Mouse (Mus musculus): ENCODE results near the gene Cog6. TPM values are rescaled to one million over a fixed set of nuclear protein-coding genes. Genes with fewer than 3 reads are reported as not detected.

The Cog6 gene
- total and polyA plus RNA-seq, 3 experiments: 37.1 to 59.6 (median 48.3) TPM

DNA sequence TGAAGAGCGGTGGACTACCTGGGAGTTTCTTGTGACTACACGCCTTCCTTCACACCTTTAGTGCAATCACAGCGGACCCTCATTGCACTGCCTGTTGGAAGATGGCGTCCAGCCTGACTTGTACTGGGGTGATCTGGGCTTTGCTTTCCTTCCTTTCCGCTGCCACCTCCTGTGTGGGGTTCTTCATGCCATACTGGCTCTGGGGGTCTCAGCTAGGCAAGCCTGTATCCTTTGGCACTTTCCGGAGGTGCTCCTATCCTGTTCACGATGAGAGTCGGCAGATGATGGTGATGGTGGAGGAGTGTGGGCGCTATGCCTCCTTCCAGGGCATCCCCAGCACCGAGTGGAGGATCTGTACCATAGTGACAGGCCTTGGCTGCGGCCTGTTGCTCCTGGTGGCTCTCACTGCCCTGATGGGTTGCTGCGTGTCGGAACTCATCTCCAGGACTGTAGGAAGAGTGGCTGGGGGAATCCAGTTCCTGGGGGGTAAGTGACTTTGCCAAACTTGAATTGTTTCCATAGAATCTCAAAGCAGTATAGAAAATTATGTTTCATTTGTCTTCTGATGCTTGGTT is 26.3 kb upstream of the Cog6 start:
- H3K36me3 ChIP-seq (ENCODE audit: control insufficient read depth, insufficient read depth, low read length): peaks cover 8% of the 10 kb centered on the region
- H3K79me2 ChIP-seq (replicated peaks; ENCODE audit: control insufficient read depth, insufficient read depth, low read length): peaks cover 3% of the 10 kb centered on the region; the same call in 1 of the 2 replicates
- no peaks in the 10 kb centered on the region for H3K27me3 ChIP-seq (ENCODE audit: control insufficient read depth, insufficient read depth, low read length)
- peak overlapping the region; percentile 81 for H3K4me3 ChIP-seq
- no peak for DNase-seq
- peak overlapping the region; percentile 91 for H3K27ac ChIP-seq
- intact Hi-C loops (cut with DNase I): loop anchor here (5.0 kb wide), 2 partner anchors 44 to 124 kb away; no protein-coding TSS in a partner anchor
- TF ChIP-seq CTCF (IDR thresholded peaks at IDR 0.05): no peak
- no peak for TF ChIP-seq EP300 (IDR thresholded peaks at IDR 0.05; ENCODE audit: insufficient read depth, low read depth, low read length)
- peaks cover 10% of the 10 kb centered on the region for H3K4me1 ChIP-seq (ENCODE audit: control insufficient read depth, insufficient read depth, low read length)
- H3K9ac ChIP-seq (ENCODE audit: low read depth, low read length): peak overlapping the region; percentile 30
- 68% methylated on average over 13 of the region's 13 CpGs for WGBS

- H3K27me3 ChIP-seq (ENCODE audit: control insufficient read depth, insufficient read depth, low read length): no peaks in the 10 kb centered on the region
- TF ChIP-seq EP300 (IDR thresholded peaks at IDR 0.05; ENCODE audit: insufficient read depth, low read depth, low read length): no peak
- peak; percentile 31 for TF ChIP-seq CTCF (IDR thresholded peaks at IDR 0.05)
- no peak for TF ChIP-seq POLR2A (IDR thresholded peaks at IDR 0.05; ENCODE audit: insufficient read depth, low read depth, low read length)
- H3K4me3 ChIP-seq: peak overlapping the region; percentile 81
- WGBS: 10% methylated on average over 9 of the region's 9 CpGs
- DNase-seq: no peak
- H3K27ac ChIP-seq: peak overlapping the region; percentile 91
- H3K9ac ChIP-seq (ENCODE audit: low read depth, low read length): peak overlapping the region; percentile 82
- H3K79me2 ChIP-seq (replicated peaks; ENCODE audit: control insufficient read depth, insufficient read depth, low read length): peaks cover 3% of the 10 kb centered on the region; the same call in 1 of the 2 replicates
- intact Hi-C loops (cut with DNase I): loop anchor here (5.0 kb wide), 2 partner anchors 45 to 125 kb away; no protein-coding TSS in a partner anchor
- peaks cover 5% of the 10 kb centered on the region for H3K36me3 ChIP-seq (ENCODE audit: control insufficient read depth, insufficient read depth, low read length)
- peaks cover 8% of the 10 kb centered on the region; the same call in 1 of the 2 replicates for H3K4me1 ChIP-seq (ENCODE audit: control insufficient read depth, insufficient read depth, low read length)
Measured at GRCm38 (mm10) chr3:53042240-53042567, 25.2 kb upstream of the Cog6 start.

DNA sequence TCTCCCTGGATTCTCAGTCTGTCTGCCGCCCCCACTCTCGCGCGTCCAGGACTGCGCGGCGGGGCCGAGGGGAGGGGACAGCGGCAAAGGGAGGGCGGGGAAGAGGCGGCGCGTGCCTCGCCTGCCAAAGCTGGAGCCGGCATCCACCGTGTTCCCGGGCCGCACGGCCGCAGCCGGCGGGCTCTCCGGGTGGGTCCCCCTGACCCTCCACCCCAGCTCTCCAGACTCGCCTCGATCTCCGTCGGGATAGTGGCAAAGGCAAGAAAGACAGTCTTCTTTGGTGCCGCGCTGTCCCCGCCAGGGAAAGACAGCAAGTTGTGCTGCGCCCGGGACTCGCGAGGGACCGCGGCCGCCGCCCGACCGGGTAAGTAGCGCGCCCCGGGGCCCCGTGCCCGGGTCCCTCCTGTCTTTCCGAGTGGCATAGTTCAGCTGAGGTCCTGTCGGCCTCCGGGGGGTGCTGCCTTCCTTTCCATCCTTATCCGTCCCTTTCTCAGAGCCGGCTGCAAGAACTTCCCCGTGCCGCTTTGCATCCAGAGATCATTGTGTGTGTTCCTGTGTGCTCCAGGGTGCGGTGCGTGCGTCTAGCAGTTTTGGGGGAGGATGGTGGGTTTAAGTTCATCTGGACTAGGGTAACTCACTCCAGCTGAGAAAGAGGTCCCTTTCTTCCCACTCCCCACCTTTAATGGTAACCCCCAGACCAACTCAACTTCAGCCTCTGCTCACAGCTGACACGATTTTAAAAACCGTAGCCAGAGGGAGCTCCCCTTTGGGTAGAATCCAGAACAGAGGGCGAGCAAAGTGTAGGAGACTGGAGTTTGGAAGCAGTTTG is 24.6 kb upstream of the Cog6 start, which contains the start of gene Lhfp:
Gene Lhfp (plus strand): TSS at position 118 of the 829 bp plus-strand sequence.
- peak within 1 kb of the TSS; percentile 91 for H3K27ac ChIP-seq
- WGBS: under 1% methylated on average over 58 of the region's 58 CpGs
- peaks cover 8% of the 10 kb centered on the region; the same call in 1 of the 2 replicates for H3K4me1 ChIP-seq (ENCODE audit: control insufficient read depth, insufficient read depth, low read length)
- H3K79me2 ChIP-seq (replicated peaks; ENCODE audit: control insufficient read depth, insufficient read depth, low read length): peaks cover 3% of the 10 kb centered on the region; the same call in 1 of the 2 replicates
- peak within 1 kb of the TSS; percentile 82 for H3K9ac ChIP-seq (ENCODE audit: low read depth, low read length)
- TF ChIP-seq POLR2A (IDR thresholded peaks at IDR 0.05; ENCODE audit: insufficient read depth, low read depth, low read length): peak; percentile 68
- TF ChIP-seq EP300 (IDR thresholded peaks at IDR 0.05; ENCODE audit: insufficient read depth, low read depth, low read length): 0 out of 2 replicates have a peak, but pooled peaks have one; percentile 13
- TF ChIP-seq CTCF (IDR thresholded peaks at IDR 0.05): peak; percentile 56
- intact Hi-C loops (cut with DNase I): loop anchor here (5.0 kb wide), 2 partner anchors 46 to 126 kb away; no protein-coding TSS in a partner anchor
- peak; percentile 87 for DNase-seq
- peak within 1 kb of the TSS; percentile 81 for H3K4me3 ChIP-seq
- H3K27me3 ChIP-seq (ENCODE audit: control insufficient read depth, insufficient read depth, low read length): no peaks in the 10 kb centered on the region
- peaks cover 5% of the 10 kb centered on the region for H3K36me3 ChIP-seq (ENCODE audit: control insufficient read depth, insufficient read depth, low read length)

DNA sequence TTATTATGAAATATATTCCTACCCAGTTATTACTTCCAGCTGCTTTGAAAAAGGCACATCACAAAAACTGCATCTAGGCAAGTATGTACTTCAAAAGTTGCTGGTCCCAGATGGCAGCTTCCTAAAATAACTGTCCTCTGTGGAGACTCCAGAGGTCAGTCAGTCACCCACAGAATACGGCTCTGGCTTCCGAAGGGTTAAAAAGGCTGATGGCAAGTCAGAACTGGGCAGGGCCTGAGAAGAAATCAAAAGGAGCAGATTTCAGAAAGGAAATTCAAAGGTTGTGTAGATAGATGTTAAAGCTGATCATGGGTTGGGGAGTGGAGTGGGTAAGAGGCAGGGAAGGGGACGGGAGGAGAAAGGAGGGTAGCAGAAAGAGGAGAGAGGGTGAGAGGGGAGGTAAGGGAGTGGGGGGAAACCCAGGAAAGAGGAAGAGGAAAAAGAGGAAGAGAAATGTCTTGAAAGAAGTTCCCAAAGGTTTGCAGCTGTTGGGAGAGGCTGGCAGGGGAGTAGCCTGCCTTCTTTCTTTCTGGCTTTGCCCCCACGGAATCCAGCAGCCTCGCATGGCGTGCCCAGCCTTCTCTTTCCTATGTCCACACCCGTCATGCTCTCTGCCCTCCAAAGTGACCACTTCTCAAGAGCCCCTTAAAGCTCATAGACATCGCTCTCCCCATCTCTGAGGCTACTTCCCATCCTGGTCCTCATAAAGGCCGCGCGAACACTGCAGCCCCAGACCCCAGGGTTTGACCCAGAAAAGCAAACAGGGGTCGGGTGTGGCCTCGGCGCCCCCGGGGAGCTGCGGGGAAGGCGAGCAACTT is 23.8 kb upstream of the Cog6 start:
- H3K36me3 ChIP-seq (ENCODE audit: control insufficient read depth, insufficient read depth, low read length): peaks cover 3% of the 10 kb centered on the region
- H3K79me2 ChIP-seq (replicated peaks; ENCODE audit: control insufficient read depth, insufficient read depth, low read length): peaks cover 1% of the 10 kb centered on the region; the same call in 1 of the 2 replicates
- H3K27me3 ChIP-seq (ENCODE audit: control insufficient read depth, insufficient read depth, low read length): no peaks in the 10 kb centered on the region
- H3K4me3 ChIP-seq: peak overlapping the region; percentile 81
- H3K27ac ChIP-seq: peak overlapping the region; percentile 91
- peak overlapping the region; percentile 82 for H3K9ac ChIP-seq (ENCODE audit: low read depth, low read length)
- H3K4me1 ChIP-seq (ENCODE audit: control insufficient read depth, insufficient read depth, low read length): peaks cover 6% of the 10 kb centered on the region; the same call in 1 of the 2 replicates
- 7% methylated on average over 17 of the region's 17 CpGs for WGBS
- intact Hi-C loops (cut with DNase I): loop anchor here (5.0 kb wide), 2 partner anchors 46 to 126 kb away; no protein-coding TSS in a partner anchor
- no peak for DNase-seq
- TF ChIP-seq CTCF (IDR thresholded peaks at IDR 0.05): no peak
- no peak for TF ChIP-seq EP300 (IDR thresholded peaks at IDR 0.05; ENCODE audit: insufficient read depth, low read depth, low read length)
- TF ChIP-seq POLR2A (IDR thresholded peaks at IDR 0.05; ENCODE audit: insufficient read depth, low read depth, low read length): no peak

DNA sequence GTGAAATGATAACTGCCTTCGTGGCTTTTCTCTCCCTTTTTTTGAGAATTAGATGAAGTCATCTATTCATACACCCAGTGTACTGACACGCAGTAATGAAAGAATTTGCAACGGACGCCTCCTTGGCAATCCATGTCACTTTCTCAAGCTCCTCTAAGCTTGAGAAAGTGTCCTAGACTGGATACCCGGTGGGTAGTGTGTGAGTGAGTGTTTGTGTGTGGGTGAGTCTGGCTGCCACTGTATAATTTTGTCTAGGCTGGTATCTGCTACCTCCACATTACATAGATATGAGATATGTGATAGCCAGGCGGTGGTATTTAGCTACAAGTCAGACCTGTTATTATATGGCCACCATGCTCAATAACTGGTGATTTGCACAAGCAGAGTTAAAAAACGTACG is 22.7 kb upstream of the Cog6 start:
- Histone ChIP-seq H3K27me3 (ENCODE audit: control insufficient read depth, insufficient read depth, low read length) (no peaks in the 10 kb centered on the region), H3K27ac (no peak overlapping the region), H3K4me1 (ENCODE audit: control insufficient read depth, insufficient read depth, low read length) (peaks cover 4% of the 10 kb centered on the region; the same call in 1 of the 2 replicates), H3K9ac (ENCODE audit: low read depth, low read length) (no peak overlapping the region), H3K79me2 (replicated peaks; ENCODE audit: control insufficient read depth, insufficient read depth, low read length) (peaks cover 1% of the 10 kb centered on the region; the same call in 1 of the 2 replicates), H3K36me3 (ENCODE audit: control insufficient read depth, insufficient read depth, low read length) (peaks cover 3% of the 10 kb centered on the region), H3K4me3 (no peak overlapping the region)
- TF ChIP-seq POLR2A (IDR thresholded peaks at IDR 0.05; ENCODE audit: insufficient read depth, low read depth, low read length): no peak
- no peak for TF ChIP-seq EP300 (IDR thresholded peaks at IDR 0.05; ENCODE audit: insufficient read depth, low read depth, low read length)
- TF ChIP-seq CTCF (IDR thresholded peaks at IDR 0.05): no peak
- 76% methylated on average over 8 of the region's 8 CpGs for WGBS
- DNase-seq: no peak
- intact Hi-C loops (cut with DNase I): loop anchor here (5.0 kb wide), 2 partner anchors 48 to 128 kb away; no protein-coding TSS in a partner anchor

All from heart, adult 2 months (tissue).